Comparison of ENCODE assay signal across 17 mouse cellular contexts in genomic region chr2:166361645-166362044, GRCm38 (mm10).
"Had no signal": no experiment of that assay in that cellular context is flagged by ENCODE, and none has a peak within 500 bp of the region (broad histone marks: within the 10 kb centered on the region; RNA-seq: fewer than 3 reads in every experiment).

No protein-coding gene starts in this region.

- H3K36me3 ChIP-seq: liver, embryonic 13.5 days; liver, embryonic 15.5 days; midbrain, embryonic 12.5 days; neural tube, embryonic 12.5 days; stomach, embryonic 15.5 days had no signal

- H3K9me3 ChIP-seq: liver, embryonic 13.5 days; liver, embryonic 15.5 days; megakaryocyte, embryonic 14.5 days; midbrain, embryonic 12.5 days; neural tube, embryonic 12.5 days; stomach, embryonic 15.5 days had no signal

- DNase-seq: liver, embryonic 13.5 days; liver, postnatal 0 days; lung, embryonic 14.5 days; lung, postnatal 10 days; lung, postnatal 4 days; midbrain, embryonic 14.5 days; right cerebral cortex, postnatal 14 days; thymus, adult 2 months; thymus, postnatal 25 days; thymus, postnatal 4 days had no signal

- ATAC-seq: liver, postnatal 0 days; midbrain, embryonic 16.5 days had no signal

- H3K4me3 ChIP-seq: liver, embryonic 13.5 days; liver, embryonic 15.5 days; megakaryocyte, embryonic 14.5 days; midbrain, embryonic 12.5 days; neural tube, embryonic 12.5 days; stomach, embryonic 15.5 days had no signal

- H3K4me2 ChIP-seq: liver, embryonic 13.5 days; liver, embryonic 15.5 days; lung, embryonic 14.5 days; midbrain, embryonic 12.5 days; neural tube, embryonic 12.5 days; stomach, embryonic 15.5 days had no signal

- H3K9ac ChIP-seq: liver, embryonic 13.5 days; liver, embryonic 15.5 days; liver, postnatal 0 days; lung, embryonic 14.5 days; midbrain, embryonic 12.5 days; neural tube, embryonic 12.5 days; stomach, embryonic 15.5 days had no signal

- H3K27ac ChIP-seq: liver, embryonic 13.5 days; liver, embryonic 15.5 days; midbrain, embryonic 12.5 days; neural tube, embryonic 12.5 days; stomach, embryonic 15.5 days; stomach, postnatal 0 days had no signal

- H3K4me1 ChIP-seq: liver, embryonic 13.5 days; liver, embryonic 15.5 days; megakaryocyte, embryonic 14.5 days had no signal

- H3K27me3 ChIP-seq: liver, embryonic 13.5 days; liver, embryonic 15.5 days; stomach, embryonic 15.5 days had no signal
